Mouse (Mus musculus): ENCODE data around the gene Fermt1. TPM values are rescaled to one million over a fixed set of nuclear protein-coding genes. Genes with fewer than 3 reads are reported as not detected.
A peak's percentile ranks its signal among the peaks of the same experiment; 100 is the strongest.

Fermt1 gene
- polyA plus RNA-seq, 1 experiment from 2014 or later, result not detected

- Histone ChIP-seq H3K9ac (no peak overlapping the region), H3K4me1 (peaks cover 17% of the 10 kb centered on the region), H3K9me3 (replicated peaks) (no peaks in the 10 kb centered on the region), H3K4me2 (no peak overlapping the region), H3K27me3 (peaks cover 52% of the 10 kb centered on the region), H3K36me3 (ENCODE audit: poor library complexity, severe bottlenecking) (no peaks in the 10 kb centered on the region), H3K27ac (no peak overlapping the region), H3K4me3 (no peak overlapping the region)
- 55% methylated on average over 9 of the region's 9 CpGs for WGBS
- no peak for ATAC-seq
These were observed 2.1 kb downstream of the Fermt1 start for GRCm38 (mm10) chr2:132943596-132943995.

- ATAC-seq, result no peak
- H3K9me3 ChIP-seq (replicated peaks), result no peaks in the 10 kb centered on the region
- H3K36me3 ChIP-seq (ENCODE audit: poor library complexity, severe bottlenecking), result no peaks in the 10 kb centered on the region
- H3K27ac ChIP-seq, result no peak overlapping the region
- H3K4me3 ChIP-seq, result no peak overlapping the region
- H3K4me1 ChIP-seq, result 0 out of 2 replicates have a peak, but pooled peaks cover 3% of the 10 kb centered on the region
- 74% methylated on average over 14 of the region's 14 CpGs for WGBS
- no peak overlapping the region for H3K4me2 ChIP-seq
- H3K9ac ChIP-seq, result no peak overlapping the region
- peaks cover 14% of the 10 kb centered on the region for H3K27me3 ChIP-seq
These were observed 6.7 kb downstream of the Fermt1 start for GRCm38 (mm10) chr2:132939056-132939455.

GRCm38 (mm10) chr2:132936176-132936575, 9.5 kb downstream of the Fermt1 start:
- Histone ChIP-seq H3K4me1 (0 out of 2 replicates have a peak, but pooled peaks cover 3% of the 10 kb centered on the region), H3K27me3 (no peaks in the 10 kb centered on the region), H3K4me2 (no peak overlapping the region), H3K27ac (no peak overlapping the region), H3K4me3 (no peak overlapping the region), H3K9ac (no peak overlapping the region), H3K36me3 (ENCODE audit: poor library complexity, severe bottlenecking) (no peaks in the 10 kb centered on the region), H3K9me3 (replicated peaks) (0 out of 2 replicates have a peak, but pooled peaks cover 5% of the 10 kb centered on the region)
- no peak for ATAC-seq
- WGBS, result 91% methylated on average over 4 of the region's 4 CpGs

- 92% methylated on average over 4 of the region's 4 CpGs for WGBS
- H3K9me3 ChIP-seq (replicated peaks), result 0 out of 2 replicates have a peak, but pooled peaks cover 5% of the 10 kb centered on the region
- no peaks in the 10 kb centered on the region for H3K27me3 ChIP-seq
- H3K4me2 ChIP-seq, result no peak overlapping the region
- H3K4me1 ChIP-seq, result 0 out of 2 replicates have a peak, but pooled peaks cover 3% of the 10 kb centered on the region
- no peak overlapping the region for H3K9ac ChIP-seq
- no peaks in the 10 kb centered on the region for H3K36me3 ChIP-seq (ENCODE audit: poor library complexity, severe bottlenecking)
- no peak for ATAC-seq
- no peak overlapping the region for H3K4me3 ChIP-seq
- H3K27ac ChIP-seq, result no peak overlapping the region
These were observed 11.0 kb downstream of the Fermt1 start for GRCm38 (mm10) chr2:132934711-132935110.

GRCm38 (mm10) chr2:132934142-132934541, 11.6 kb downstream of the Fermt1 start:
- Histone ChIP-seq H3K4me2 (no peak overlapping the region), H3K4me1 (0 out of 2 replicates have a peak, but pooled peaks cover 2% of the 10 kb centered on the region), H3K36me3 (ENCODE audit: poor library complexity, severe bottlenecking) (no peaks in the 10 kb centered on the region), H3K27ac (no peak overlapping the region), H3K9ac (no peak overlapping the region), H3K27me3 (no peaks in the 10 kb centered on the region), H3K4me3 (no peak overlapping the region), H3K9me3 (replicated peaks) (0 out of 2 replicates have a peak, but pooled peaks cover 5% of the 10 kb centered on the region)
- ATAC-seq, result no peak
- 83% methylated on average over 2 of the region's 2 CpGs for WGBS

- H3K4me3 ChIP-seq, result no peak overlapping the region
- no peak overlapping the region for H3K4me2 ChIP-seq
- 86% methylated on average over 2 of the region's 2 CpGs for WGBS
- no peaks in the 10 kb centered on the region for H3K4me1 ChIP-seq
- no peak overlapping the region for H3K27ac ChIP-seq
- H3K9ac ChIP-seq, result no peak overlapping the region
- no peaks in the 10 kb centered on the region for H3K27me3 ChIP-seq
- ATAC-seq, result no peak
- 0 out of 2 replicates have a peak, but pooled peaks cover 5% of the 10 kb centered on the region for H3K9me3 ChIP-seq (replicated peaks)
- H3K36me3 ChIP-seq (ENCODE audit: poor library complexity, severe bottlenecking), result no peaks in the 10 kb centered on the region
These were observed 16.7 kb downstream of the Fermt1 start for GRCm38 (mm10) chr2:132928999-132929398.

GRCm38 (mm10) chr2:132927871-132928270, 17.8 kb downstream of the Fermt1 start:
- Histone ChIP-seq H3K4me2 (no peak overlapping the region), H3K9me3 (replicated peaks) (0 out of 2 replicates have a peak, but pooled peaks cover 5% of the 10 kb centered on the region), H3K36me3 (ENCODE audit: poor library complexity, severe bottlenecking) (no peaks in the 10 kb centered on the region), H3K9ac (no peak overlapping the region), H3K27me3 (no peaks in the 10 kb centered on the region), H3K4me1 (no peaks in the 10 kb centered on the region), H3K4me3 (no peak overlapping the region), H3K27ac (no peak overlapping the region)
- ATAC-seq, result no peak
- WGBS, result 52% methylated on average over 2 of the region's 2 CpGs

GRCm38 (mm10) chr2:132927298-132927697, 18.4 kb downstream of the Fermt1 start:
- no peak overlapping the region for H3K4me2 ChIP-seq
- no peak overlapping the region for H3K4me3 ChIP-seq
- 59% methylated on average over 2 of the region's 2 CpGs for WGBS
- ATAC-seq, result peak; percentile 78
- H3K9ac ChIP-seq, result no peak overlapping the region
- H3K27ac ChIP-seq, result no peak overlapping the region
- no peaks in the 10 kb centered on the region for H3K4me1 ChIP-seq
- H3K9me3 ChIP-seq (replicated peaks), result 0 out of 2 replicates have a peak, but pooled peaks cover 5% of the 10 kb centered on the region
- H3K36me3 ChIP-seq (ENCODE audit: poor library complexity, severe bottlenecking), result no peaks in the 10 kb centered on the region
- H3K27me3 ChIP-seq, result no peaks in the 10 kb centered on the region

- no peak overlapping the region for H3K4me3 ChIP-seq
- no peak for ATAC-seq
- H3K9ac ChIP-seq, result no peak overlapping the region
- WGBS, result 41% methylated on average over 8 of the region's 8 CpGs
- no peaks in the 10 kb centered on the region for H3K4me1 ChIP-seq
- H3K27ac ChIP-seq, result no peak overlapping the region
- no peaks in the 10 kb centered on the region for H3K9me3 ChIP-seq (replicated peaks)
- no peaks in the 10 kb centered on the region for H3K36me3 ChIP-seq (ENCODE audit: poor library complexity, severe bottlenecking)
- H3K4me2 ChIP-seq, result no peak overlapping the region
- no peaks in the 10 kb centered on the region for H3K27me3 ChIP-seq
These were observed 22.2 kb downstream of the Fermt1 start for GRCm38 (mm10) chr2:132923290-132924085.

GRCm38 (mm10) chr2:132922076-132922873, 23.4 kb downstream of the Fermt1 start:
- no peaks in the 10 kb centered on the region for H3K9me3 ChIP-seq (replicated peaks)
- H3K27me3 ChIP-seq, result no peaks in the 10 kb centered on the region
- ATAC-seq, result no peak
- no peaks in the 10 kb centered on the region for H3K4me1 ChIP-seq
- no peaks in the 10 kb centered on the region for H3K36me3 ChIP-seq (ENCODE audit: poor library complexity, severe bottlenecking)
- H3K9ac ChIP-seq, result no peak overlapping the region
- no peak overlapping the region for H3K27ac ChIP-seq
- no peak overlapping the region for H3K4me3 ChIP-seq
- no peak overlapping the region for H3K4me2 ChIP-seq
- 74% methylated on average over 9 of the region's 9 CpGs for WGBS

GRCm38 (mm10) chr2:132914785-132915184, 30.9 kb downstream of the Fermt1 start:
- H3K27ac ChIP-seq, result no peak overlapping the region
- no peaks in the 10 kb centered on the region for H3K9me3 ChIP-seq (replicated peaks)
- no peaks in the 10 kb centered on the region for H3K36me3 ChIP-seq (ENCODE audit: poor library complexity, severe bottlenecking)
- no peak overlapping the region for H3K4me3 ChIP-seq
- no peaks in the 10 kb centered on the region for H3K27me3 ChIP-seq
- no peak overlapping the region for H3K9ac ChIP-seq
- H3K4me1 ChIP-seq, result no peaks in the 10 kb centered on the region
- ATAC-seq, result no peak
- no peak overlapping the region for H3K4me2 ChIP-seq
- 79% methylated on average over 1 of the region's 1 CpGs for WGBS

GRCm38 (mm10) chr2:132906763-132907162, 38.9 kb downstream of the Fermt1 start:
- Histone ChIP-seq H3K27me3 (no peaks in the 10 kb centered on the region), H3K4me3 (no peak overlapping the region), H3K4me1 (no peaks in the 10 kb centered on the region), H3K4me2 (no peak overlapping the region), H3K9me3 (replicated peaks) (no peaks in the 10 kb centered on the region), H3K36me3 (ENCODE audit: poor library complexity, severe bottlenecking) (no peaks in the 10 kb centered on the region), H3K27ac (no peak overlapping the region), H3K9ac (no peak overlapping the region)
- ATAC-seq, result no peak
- 28% methylated on average over 8 of the region's 8 CpGs for WGBS

Measured in forebrain, embryonic 13.5 days (tissue).